Mouse (Mus musculus) midbrain, embryonic 14.5 days (tissue): ENCODE data around the gene Krtcap3. TPM values are rescaled to one million over a fixed set of nuclear protein-coding genes. Genes with fewer than 3 reads are reported as not detected.

Source experiments
- ATAC-seq: fragments of 200-750 bp; cut with Nextera tagmentation; 2 replicates; pipeline ENCODE4 v1.8.0; 2017; ENCODE audit warnings: moderate number of reproducible peaks, moderate library complexity; ENCODE audit not compliant: low FRiP score, low TSS enrichment
- DNase-seq: peaks from one replicate; pipeline ENCODE4 v3.0.0-alpha.2; 2015
- H3K27ac ChIP-seq: fragments of 300-500 bp; sonication (generic); replicated peaks from 2 replicates; pipeline ENCODE4 v1.5.1; 2014; ENCODE audit warnings: mild to moderate bottlenecking, low read depth, low read length, moderate library complexity
- H3K27me3 ChIP-seq: fragments of 300-500 bp; sonication (generic); 2 replicates; pipeline ENCODE4 v1.6.1; 2014; ENCODE audit warnings: low read length, control low read depth, mixed read lengths; ENCODE audit not compliant: control insufficient read depth, insufficient read depth
- H3K36me3 ChIP-seq: fragments of 300-500 bp; sonication (generic); 2 replicates; pipeline ENCODE4 v1.6.1; 2014; ENCODE audit warnings: low read length, control low read depth; ENCODE audit not compliant: control insufficient read depth, insufficient read depth
- H3K4me1 ChIP-seq: fragments of 300-500 bp; sonication (generic); 2 replicates; pipeline ENCODE4 v1.6.1; 2014; ENCODE audit warnings: mild to moderate bottlenecking, antibody characterized with exemption, low read length, control low read depth; ENCODE audit not compliant: control insufficient read depth, insufficient read depth
- H3K4me2 ChIP-seq: fragments of 300-500 bp; sonication (generic); 2 replicates; pipeline ENCODE4 v1.6.1; 2014; ENCODE audit warnings: mild to moderate bottlenecking, low read length, moderate library complexity
- H3K4me3 ChIP-seq: fragments of 300-500 bp; sonication (generic); replicated peaks from 2 replicates; pipeline ENCODE4 v1.5.1; 2014; ENCODE audit warnings: low read depth, low read length
- H3K9ac ChIP-seq: fragments of 300-500 bp; sonication (generic); replicated peaks from 2 replicates; pipeline ENCODE4 v1.6.1; 2014; ENCODE audit warnings: mild to moderate bottlenecking, low read length, moderate library complexity
- H3K9me3 ChIP-seq: fragments of 300-500 bp; sonication (generic); 2 replicates; pipeline ENCODE4 v1.6.1; 2016; ENCODE audit warnings: low read length, control low read depth, mixed read lengths; ENCODE audit not compliant: control insufficient read depth
- WGBS: fragments of 180-500 bp; shearing (Covaris S2); extraction: QIAGEN DNeasy Blood & Tissue Kit; methylation state at CpG from one replicate; pipeline ENCODE4 v1.1.7; 2014; 5-methylcytosine and 5-hydroxymethylcytosine counted together
- polyA plus RNA-seq: library from polyadenylated mRNA; unstranded; fragments of >200 nt; fragmentation: Nextera tagmentation; extraction: Ambion mirVana; gene quantifications from 2 replicates; pipeline ENCODE4 v1.2.1, GENCODE M21; 2014

The Krtcap3 gene
- polyA plus RNA-seq, 1 experiment from 2014 or later, result 2.5 TPM

GRCm38 (mm10) chr5:31255971-31256370 lies 4.5 kb downstream of the Krtcap3 start:
- H3K4me2 ChIP-seq, result no peak overlapping the region
- peaks cover 86% of the 10 kb centered on the region for H3K36me3 ChIP-seq
- H3K9ac ChIP-seq, result no peak overlapping the region
- 0 out of 2 replicates have a peak, but pooled peaks cover 5% of the 10 kb centered on the region for H3K4me1 ChIP-seq
- no peak overlapping the region for H3K4me3 ChIP-seq
- no peaks in the 10 kb centered on the region for H3K9me3 ChIP-seq
- H3K27ac ChIP-seq, result no peak overlapping the region
- H3K27me3 ChIP-seq, result no peaks in the 10 kb centered on the region
- 85% methylated on average over 2 of the region's 2 CpGs for WGBS
- ATAC-seq (no peak), DNase-seq (no peak)

GRCm38 (mm10) chr5:31257616-31258015 lies 6.1 kb downstream of the Krtcap3 start:
- no peak overlapping the region for H3K4me3 ChIP-seq

GRCm38 (mm10) chr5:31266101-31266500 lies 14.6 kb downstream of the Krtcap3 start:
- DNase-seq (no peak), ATAC-seq (no peak)
- no peak overlapping the region for H3K27ac ChIP-seq
- 89% methylated on average over 7 of the region's 7 CpGs for WGBS
- no peak overlapping the region for H3K4me3 ChIP-seq
- H3K9me3 ChIP-seq, result no peaks in the 10 kb centered on the region
- H3K27me3 ChIP-seq, result no peaks in the 10 kb centered on the region
- no peak overlapping the region for H3K9ac ChIP-seq
- no peaks in the 10 kb centered on the region for H3K4me1 ChIP-seq
- peaks cover 89% of the 10 kb centered on the region for H3K36me3 ChIP-seq
- no peak overlapping the region for H3K4me2 ChIP-seq

More at GRCm38 (mm10) chr5:31257616-31258015, 6.1 kb downstream of the Krtcap3 start:
- Histone ChIP-seq H3K9me3 (no peaks in the 10 kb centered on the region), H3K36me3 (peaks cover 86% of the 10 kb centered on the region), H3K27me3 (no peaks in the 10 kb centered on the region), H3K4me1 (no peaks in the 10 kb centered on the region), H3K27ac (no peak overlapping the region), H3K9ac (no peak overlapping the region), H3K4me2 (no peak overlapping the region)
- WGBS, result 88% methylated on average over 11 of the region's 11 CpGs
- no peak for ATAC-seq
- DNase-seq, result no peak

GRCm38 (mm10) chr5:31267686-31268085 lies 16.2 kb downstream of the Krtcap3 start:
- Histone ChIP-seq H3K27ac (no peak overlapping the region), H3K9me3 (no peaks in the 10 kb centered on the region), H3K36me3 (peaks cover 85% of the 10 kb centered on the region), H3K4me3 (no peak overlapping the region), H3K4me1 (no peaks in the 10 kb centered on the region), H3K9ac (no peak overlapping the region), H3K4me2 (no peak overlapping the region), H3K27me3 (no peaks in the 10 kb centered on the region)
- DNase-seq (no peak), ATAC-seq (no peak)
- WGBS, result 56% methylated on average over 6 of the region's 6 CpGs

- no peak for ATAC-seq
- 93% methylated on average over 6 of the region's 6 CpGs for WGBS
- Histone ChIP-seq H3K4me3 (no peak overlapping the region), H3K4me1 (no peaks in the 10 kb centered on the region), H3K27ac (no peak overlapping the region), H3K9me3 (no peaks in the 10 kb centered on the region), H3K27me3 (no peaks in the 10 kb centered on the region), H3K4me2 (no peak overlapping the region), H3K36me3 (peaks cover 63% of the 10 kb centered on the region), H3K9ac (no peak overlapping the region)
- no peak for DNase-seq
Measured at GRCm38 (mm10) chr5:31273018-31273417, 21.5 kb downstream of the Krtcap3 start.

GRCm38 (mm10) chr5:31279245-31279988 lies 27.9 kb downstream of the Krtcap3 start:
- ATAC-seq (no peak), DNase-seq (no peak)
- Histone ChIP-seq H3K9me3 (no peaks in the 10 kb centered on the region), H3K4me3 (no peak overlapping the region), H3K27me3 (no peaks in the 10 kb centered on the region), H3K36me3 (peaks cover 81% of the 10 kb centered on the region), H3K4me2 (no peak overlapping the region), H3K9ac (no peak overlapping the region), H3K27ac (no peak overlapping the region), H3K4me1 (no peaks in the 10 kb centered on the region)
- 89% methylated on average over 20 of the region's 20 CpGs for WGBS

GRCm38 (mm10) chr5:31288225-31288624 lies 36.7 kb downstream of the Krtcap3 start:
- no peak overlapping the region for H3K4me3 ChIP-seq
- H3K9ac ChIP-seq, result no peak overlapping the region
- H3K4me1 ChIP-seq, result peaks cover 8% of the 10 kb centered on the region
- H3K27me3 ChIP-seq, result no peaks in the 10 kb centered on the region
- 87% methylated on average over 4 of the region's 4 CpGs for WGBS
- no peaks in the 10 kb centered on the region for H3K9me3 ChIP-seq
- ATAC-seq (no peak), DNase-seq (no peak)
- no peak overlapping the region for H3K4me2 ChIP-seq
- H3K36me3 ChIP-seq, result peaks cover 41% of the 10 kb centered on the region
- no peak overlapping the region for H3K27ac ChIP-seq

GRCm38 (mm10) chr5:31288655-31289054 lies 37.2 kb downstream of the Krtcap3 start:
- Histone ChIP-seq H3K27ac (no peak overlapping the region), H3K4me2 (no peak overlapping the region), H3K9me3 (no peaks in the 10 kb centered on the region), H3K4me1 (peaks cover 8% of the 10 kb centered on the region), H3K9ac (no peak overlapping the region), H3K27me3 (no peaks in the 10 kb centered on the region), H3K36me3 (peaks cover 41% of the 10 kb centered on the region), H3K4me3 (no peak overlapping the region)
- 84% methylated on average over 3 of the region's 3 CpGs for WGBS
- no peak for ATAC-seq
- no peak for DNase-seq

GRCm38 (mm10) chr5:31289626-31290230 lies 38.2 kb downstream of the Krtcap3 start:
- no peak overlapping the region for H3K27ac ChIP-seq
- DNase-seq (no peak), ATAC-seq (no peak)
- 93% methylated on average over 3 of the region's 3 CpGs for WGBS
- peak overlapping the region; percentile 73 for H3K4me2 ChIP-seq
- H3K27me3 ChIP-seq, result no peaks in the 10 kb centered on the region
- H3K9ac ChIP-seq, result no peak overlapping the region
- peaks cover 38% of the 10 kb centered on the region for H3K36me3 ChIP-seq
- no peaks in the 10 kb centered on the region for H3K9me3 ChIP-seq
- H3K4me1 ChIP-seq, result peaks cover 14% of the 10 kb centered on the region
- H3K4me3 ChIP-seq, result no peak overlapping the region
